Mouse (Mus musculus) gastrocnemius, postnatal 36 days (tissue): ENCODE measurements around the gene Chd3. TPM values are rescaled to one million over a fixed set of nuclear protein-coding genes. Genes with fewer than 3 reads are reported as not detected.
"Not testable (repeated sequence)": the region's sequence is repeated elsewhere in the genome, so short reads cannot be mapped to it uniquely, and the experiment has no call there.

ENCODE experiments used
- DNase-seq, 2 experiments: peaks; one replicate each; pipeline ENCODE4 v3.0.0; 2022
- intact Hi-C: fragments of 180-260 bp; cut with DNase I; formaldehyde crosslinking; loops from one replicate; pipeline ENCODE4 v1.15.1; 2025
- total RNA-seq, 2 experiments: library from RNA; stranded (reverse); gene quantifications; 2 replicates each; pipeline ENCODE4 v1.2.3; 2021

Chd3 gene
- total RNA-seq, 2 experiments from 2014 or later = 7.6 to 11.2 TPM

DNA sequence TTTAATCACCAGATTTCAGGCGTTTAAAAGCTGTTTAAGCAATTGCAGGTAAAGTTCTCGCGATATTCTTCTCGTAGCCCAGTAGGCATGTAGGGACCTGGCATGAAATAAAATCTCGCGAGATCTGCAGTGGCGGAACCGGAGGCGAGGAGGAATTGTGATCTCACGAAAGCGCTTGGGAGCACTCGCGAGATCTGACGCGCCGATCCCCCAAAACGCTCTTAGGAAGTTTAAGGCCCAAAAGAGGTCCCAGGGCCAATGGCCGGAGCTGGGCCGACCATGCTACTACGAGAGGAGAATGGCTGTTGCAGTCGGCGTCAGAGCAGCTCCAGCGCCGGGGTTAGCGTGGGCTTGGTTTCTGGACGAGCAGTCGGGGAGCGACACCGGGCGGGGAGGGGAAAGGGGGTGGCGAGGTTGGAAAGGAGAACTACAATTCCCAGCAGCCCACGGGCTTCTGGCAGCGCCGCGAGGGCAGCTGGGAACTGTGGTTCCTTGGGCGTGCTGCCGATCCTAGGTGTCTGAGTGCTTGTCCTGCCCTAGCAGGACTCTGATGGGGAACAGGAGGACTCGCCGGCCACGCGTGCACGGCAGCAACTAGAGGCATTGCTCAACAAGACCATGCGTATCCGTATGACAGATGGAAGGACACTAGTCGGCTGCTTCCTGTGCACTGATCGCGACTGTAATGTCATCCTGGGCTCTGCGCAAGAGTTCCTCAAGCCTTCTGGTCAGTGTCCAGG, 26.6 kb upstream of the Chd3 start:
- intact Hi-C loops = no loop called here
- peak; percentile 94 to 96 for DNase-seq

GRCm38 (mm10) chr11:69395235-69395633, 26.0 kb upstream of the Chd3 start, which contains the start of the genes Naa38 and Cyb5d1:
Gene Naa38, plus strand, starts transcription at chr11:69395487.
Gene Cyb5d1, minus strand, starts transcription at chr11:69395631.
- DNase-seq = peak; percentile 78 to 84
- intact Hi-C loops = not testable (repeated sequence)

- peak in 1 of 2 experiments; percentile 15 for DNase-seq
- intact Hi-C loops = not testable (repeated sequence)
These were observed 25.5 kb upstream of the Chd3 start for GRCm38 (mm10) chr11:69394591-69395167.

DNA sequence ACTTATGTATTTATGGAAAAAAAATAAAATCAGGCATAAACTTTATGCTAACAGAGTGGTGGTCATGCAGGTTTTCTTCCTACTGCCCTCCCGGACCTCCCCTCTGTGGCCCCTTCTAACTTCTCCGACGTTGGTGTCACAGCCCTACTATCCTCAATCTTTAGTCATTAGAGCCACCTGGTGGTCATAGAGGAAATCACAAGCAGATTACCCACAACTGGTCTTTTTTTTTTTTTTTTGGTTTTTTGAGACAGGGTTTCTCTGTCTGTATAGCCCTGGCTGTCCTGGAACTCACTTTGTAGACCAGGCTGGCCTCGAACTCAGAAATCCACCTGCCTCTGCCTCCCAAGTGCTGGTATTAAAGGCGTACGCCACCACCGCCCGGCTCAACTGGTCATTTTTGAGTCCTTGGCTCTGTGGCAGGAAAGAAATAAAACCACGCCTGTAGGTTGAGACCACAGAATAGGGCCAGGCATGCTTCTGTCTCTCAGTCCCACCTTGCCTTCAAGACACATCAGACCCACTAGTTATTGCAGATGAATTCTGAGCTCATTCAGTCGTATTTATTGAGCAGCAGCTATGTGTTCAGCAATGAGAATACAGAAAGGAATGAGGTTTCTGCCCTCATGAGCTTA, 21.3 kb upstream of the Chd3 start:
- intact Hi-C loops = loop anchor here (1.0 kb wide), 1 partner anchor 120 kb away; no protein-coding TSS in a partner anchor
- peak in 1 of 2 experiments; percentile 20 for DNase-seq

DNA sequence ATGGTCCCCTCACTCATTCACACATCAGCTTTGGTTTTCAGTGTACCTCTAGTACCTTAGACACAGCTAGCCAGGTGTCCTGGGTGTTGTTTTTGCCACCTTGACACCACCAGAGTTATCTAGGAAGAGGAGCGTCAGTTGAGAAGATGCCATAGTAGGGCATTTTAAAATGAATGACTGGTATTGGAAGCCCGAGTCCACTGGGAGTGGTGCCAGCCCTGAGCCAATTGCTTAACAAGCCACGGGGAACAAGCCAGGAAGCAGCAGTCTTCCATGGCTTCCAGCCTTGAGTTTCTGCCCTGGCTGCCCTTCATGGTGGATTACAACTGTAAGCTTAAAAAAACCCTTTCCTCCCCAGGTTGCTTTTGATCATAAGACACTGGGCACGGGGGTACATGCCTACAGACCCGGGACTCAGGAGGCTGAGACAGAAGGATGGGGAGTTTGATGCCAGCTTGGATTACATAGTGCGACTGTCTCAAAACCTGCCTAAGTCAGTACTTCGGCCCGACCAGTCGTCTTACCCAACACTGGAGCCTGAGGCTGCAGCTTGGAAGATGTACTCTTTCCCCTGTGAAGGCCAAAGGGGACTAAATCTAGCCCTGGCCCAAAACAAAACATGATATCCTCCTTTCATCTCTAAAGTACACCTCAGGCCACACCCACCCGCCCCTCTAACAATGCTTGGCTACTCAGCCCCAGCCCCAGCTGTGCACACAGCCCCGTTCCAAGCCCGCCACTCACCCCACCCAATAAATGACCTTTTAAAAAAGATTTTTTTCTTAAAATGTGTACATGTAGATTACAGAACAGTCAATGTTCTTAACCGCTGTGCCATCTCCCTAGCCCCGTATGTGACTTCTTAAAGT, 20.6 kb upstream of the Chd3 start:
- peak in 1 of 2 experiments; percentile 29 for DNase-seq
- intact Hi-C loops = loop anchor here (1.0 to 5.0 kb wide), 2 partner anchors 119 to 197 kb away; no protein-coding TSS in a partner anchor

GRCm38 (mm10) chr11:69388680-69389079, 19.5 kb upstream of the Chd3 start:
- no peak for DNase-seq
- intact Hi-C loops = loop anchor here (5.0 kb wide), 1 partner anchor 196 kb away; no protein-coding TSS in a partner anchor

DNA sequence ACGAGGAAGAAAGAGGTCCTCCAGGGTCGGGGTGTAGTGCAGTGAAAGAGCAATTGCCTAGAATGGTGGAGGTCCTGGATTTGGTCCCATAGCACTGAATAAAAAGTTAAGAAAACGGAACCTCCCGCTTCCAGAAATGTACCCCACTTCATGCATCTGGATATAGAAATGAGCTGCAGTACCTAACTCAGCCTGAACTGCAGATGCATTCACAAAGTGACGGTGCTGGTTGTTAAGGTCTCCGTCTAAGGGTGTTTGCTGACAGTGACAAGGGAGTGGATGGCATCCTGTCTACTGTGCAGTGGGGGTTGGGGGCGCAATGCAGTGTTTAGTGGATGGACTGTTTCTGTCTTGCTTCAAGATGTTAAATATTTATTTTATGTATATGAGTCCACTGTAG, 17.6 kb upstream of the Chd3 start:
- no peak for DNase-seq
- intact Hi-C loops = loop anchor here (5.0 kb wide), 1 partner anchor 194 kb away; no protein-coding TSS in a partner anchor

DNA sequence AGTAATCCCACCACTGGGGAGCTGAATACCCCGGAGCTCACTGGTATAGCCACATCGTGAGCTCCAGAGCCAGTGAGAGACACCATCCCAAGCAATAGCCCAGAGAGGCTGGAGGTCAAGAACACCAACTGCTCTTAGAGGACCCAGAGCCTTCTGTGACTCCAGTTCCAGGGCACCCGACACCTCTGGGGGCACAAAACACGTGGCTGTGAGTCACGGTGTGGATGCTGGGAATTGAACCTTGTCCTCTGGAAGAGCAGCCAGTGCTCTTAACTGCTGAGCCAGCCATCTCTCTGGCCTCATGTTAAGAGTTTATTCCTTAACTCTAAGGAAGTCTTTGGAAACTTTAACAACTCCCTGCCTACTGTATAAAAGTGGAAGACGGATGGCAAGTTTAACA, 15.8 kb upstream of the Chd3 start:
- intact Hi-C loops = loop anchor here (5.0 kb wide), 1 partner anchor 193 kb away; no protein-coding TSS in a partner anchor
- no peak for DNase-seq

DNA sequence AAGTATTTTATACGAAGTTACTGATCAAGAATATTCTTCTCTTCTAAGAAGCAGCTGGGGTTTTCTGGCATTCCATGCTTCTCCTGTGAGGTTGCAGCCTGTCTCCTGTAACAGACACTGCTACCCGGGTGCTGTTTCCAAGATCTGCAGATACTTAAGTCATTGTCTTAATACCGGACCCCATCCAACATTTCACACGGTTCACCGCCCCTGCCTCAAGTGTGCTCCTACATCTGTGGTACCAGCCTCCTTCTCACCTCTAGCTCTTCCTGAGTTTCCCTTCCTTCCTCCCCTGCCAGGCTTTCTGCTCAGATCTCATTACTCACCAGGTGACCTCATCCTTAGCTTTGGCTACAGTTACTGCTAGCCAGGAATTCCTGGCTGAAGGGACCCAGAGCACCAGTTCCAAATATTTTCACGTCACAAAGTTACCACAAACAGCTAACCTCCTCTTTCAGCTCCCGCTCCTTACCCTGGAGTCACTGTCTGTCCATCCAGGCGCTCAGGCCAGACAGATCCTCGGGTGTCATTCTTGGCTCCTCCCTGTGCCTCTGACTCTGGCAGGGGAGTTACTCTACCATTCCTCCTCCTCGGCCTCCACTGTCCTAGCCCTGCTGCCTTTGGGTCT, 13.4 kb upstream of the Chd3 start:
- intact Hi-C loops = no loop called here
- DNase-seq = no peak

- intact Hi-C loops = no loop called here
- DNase-seq = no peak
These were observed 12.2 kb upstream of the Chd3 start for GRCm38 (mm10) chr11:69381356-69381755.

GRCm38 (mm10) chr11:69379600-69379999, 10.4 kb upstream of the Chd3 start:
- intact Hi-C loops = no loop called here
- DNase-seq = no peak

- DNase-seq = no peak
- intact Hi-C loops = no loop called here
These were observed 8.6 kb upstream of the Chd3 start for GRCm38 (mm10) chr11:69377766-69378165.

- DNase-seq = no peak
- intact Hi-C loops = no loop called here
These were observed 6.4 kb upstream of the Chd3 start for GRCm38 (mm10) chr11:69375646-69376045.

GRCm38 (mm10) chr11:69373223-69373965, 4.2 kb upstream of the Chd3 start:
- intact Hi-C loops = no loop called here
- DNase-seq = no peak

GRCm38 (mm10) chr11:69372780-69373170, 3.6 kb upstream of the Chd3 start:
- DNase-seq = no peak
- intact Hi-C loops = no loop called here

- intact Hi-C loops = no loop called here
- no peak for DNase-seq
These were observed 3.0 kb upstream of the Chd3 start for GRCm38 (mm10) chr11:69372056-69372779.

GRCm38 (mm10) chr11:69371601-69372000, 2.4 kb upstream of the Chd3 start:
- intact Hi-C loops = no loop called here

DNA sequence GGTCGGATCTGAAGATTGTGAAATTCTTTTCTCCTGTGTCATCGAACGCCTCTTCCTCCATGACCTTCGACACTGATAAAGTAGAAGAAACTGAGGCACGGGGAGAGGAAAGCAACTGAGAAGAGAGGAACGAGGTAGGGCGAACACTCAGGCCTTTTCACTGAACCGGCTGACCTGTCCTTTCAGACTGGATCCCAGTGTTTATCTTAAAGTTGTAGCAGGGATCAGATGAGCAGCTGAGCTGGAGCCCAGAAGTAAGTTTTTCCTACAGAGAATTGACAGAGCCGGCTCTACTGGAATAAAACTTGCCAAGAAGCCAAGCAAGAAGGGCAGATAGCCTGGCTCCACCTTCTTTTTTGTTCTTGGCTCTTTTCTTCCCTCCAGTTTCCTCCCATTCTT, 1.6 kb upstream of the Chd3 start:
- intact Hi-C loops = no loop called here

More at GRCm38 (mm10) chr11:69371601-69372000, 2.4 kb upstream of the Chd3 start:
- DNase-seq = no peak

More for the DNA sequence above, 1.6 kb upstream of the Chd3 start:
- DNase-seq = no peak
